Comparison of ENCODE assay signal across 9 mouse cellular contexts in the genomic region with DNA sequence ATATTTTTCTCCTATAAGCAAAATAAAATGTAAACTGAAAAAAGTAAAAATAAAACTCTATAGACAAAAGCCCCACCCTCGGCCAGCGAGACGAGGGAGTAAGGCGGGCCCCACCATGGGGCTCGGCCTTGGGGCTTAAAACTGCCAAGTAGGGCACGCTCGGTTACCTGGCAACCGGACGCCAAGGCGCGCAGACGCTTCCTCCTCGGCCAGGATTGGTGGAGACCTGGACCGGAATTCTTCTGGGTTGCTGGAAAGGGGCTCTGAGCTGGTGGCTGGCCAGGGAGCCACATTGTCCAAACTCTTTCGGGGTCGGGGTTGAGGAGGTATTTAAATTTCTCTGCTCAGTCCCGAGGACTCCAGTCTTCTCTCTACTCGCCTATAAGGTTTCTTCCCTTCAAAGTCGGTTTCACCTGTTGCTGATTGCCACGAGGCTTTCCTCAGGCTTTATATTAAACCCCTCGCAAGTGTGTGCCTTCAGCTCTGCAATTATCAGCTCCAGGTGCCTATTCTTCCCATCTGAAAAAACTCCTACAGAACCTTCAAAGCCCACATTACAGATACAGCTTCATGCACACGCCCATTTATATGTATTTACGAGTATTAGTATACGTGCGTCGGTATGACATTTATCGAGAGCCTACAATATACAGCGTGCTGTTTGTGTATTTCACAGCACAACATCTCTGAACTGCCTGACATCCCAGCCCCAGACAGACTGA. TPM values are rescaled to one million over a fixed set of nuclear protein-coding genes. Genes with fewer than 3 reads are reported as not detected.
DNase-seq lines count a peak whose midpoint lies in the region; ATAC-seq and TF ChIP-seq lines count a peak whose summit lies in the region.
"Had no signal": no experiment of that assay in that cellular context is flagged by ENCODE, and none has a peak within 500 bp of the region (broad histone marks: within the 10 kb centered on the region; RNA-seq: fewer than 3 reads in every experiment).

A gene (minus strand): TSS at position 137 of the 722 bp plus-strand sequence.

- peak within 1 kb of the TSS; percentile 71 for H3K27ac ChIP-seq in ES-Bruce4 (ENCODE audit: insufficient read depth, low read length)
- peak within 1 kb of the TSS; percentile 54; the same call in 1 of the 2 replicates for H3K27ac ChIP-seq in limb, embryonic 15.5 days
- H3K27ac ChIP-seq in midbrain, postnatal 0 days (ENCODE audit: low read depth, low read length): no peak within 1 kb of the TSS

- H3K9me3 ChIP-seq in ES-Bruce4 (replicated peaks; ENCODE audit: control insufficient read depth, insufficient read depth, low read length, poor library complexity, severe bottlenecking): no peaks in the 10 kb centered on the region
- H3K9me3 ChIP-seq in limb, embryonic 15.5 days: no peaks in the 10 kb centered on the region
- H3K9me3 ChIP-seq in midbrain, postnatal 0 days (ENCODE audit: low read length): no peaks in the 10 kb centered on the region

- no peaks in the 10 kb centered on the region for H3K4me1 ChIP-seq in ES-Bruce4 (ENCODE audit: control insufficient read depth, insufficient read depth, low read length)
- H3K4me1 ChIP-seq in limb, embryonic 15.5 days: peaks cover 26% of the 10 kb centered on the region
- H3K4me1 ChIP-seq in midbrain, postnatal 0 days (ENCODE audit: insufficient read depth, low read length): peaks cover 13% of the 10 kb centered on the region; the same call in 1 of the 2 replicates

- TF ChIP-seq POLR2A in ES-Bruce4 (IDR thresholded peaks at IDR 0.05; ENCODE audit: insufficient read depth, low read length): no peak

- H3K27me3 ChIP-seq in ES-Bruce4 (ENCODE audit: control insufficient read depth, insufficient read depth, low read length, poor library complexity, severe bottlenecking): no peaks in the 10 kb centered on the region
- no peaks in the 10 kb centered on the region for H3K27me3 ChIP-seq in limb, embryonic 15.5 days
- no peaks in the 10 kb centered on the region for H3K27me3 ChIP-seq in midbrain, postnatal 0 days (ENCODE audit: insufficient read depth, low read length)

- H3K4me2 ChIP-seq in limb, embryonic 15.5 days: peak within 1 kb of the TSS; percentile 35
- H3K4me2 ChIP-seq in midbrain, postnatal 0 days (ENCODE audit: low read depth, low read length, poor library complexity, severe bottlenecking): peak within 1 kb of the TSS; percentile 36

- no peak for TF ChIP-seq CTCF in ES-Bruce4 (IDR thresholded peaks at IDR 0.05; ENCODE audit: low read depth, low read length)
- no peak for TF ChIP-seq CTCF in midbrain, postnatal 0 days (IDR thresholded peaks at IDR 0.05)

- peak; percentile 18 for DNase-seq in c-Kit-positive CD71-negative TER-119-negative erythroid progenitor cells, embryonic 14.5 days (ENCODE audit: low read depth)
- DNase-seq in heart, postnatal 4 days: peak; percentile 15
- DNase-seq in midbrain, postnatal 0 days (ENCODE audit: low spot score): peak; percentile 62
- DNase-seq in T-cell, adult 2 months (ENCODE audit: low spot score): no peak
- no peak for DNase-seq in cerebellum, adult 18-20 months
- DNase-seq in layer of hippocampus, postnatal 14 days (ENCODE audit: low spot score in 2 of 2): no peak

- WGBS in limb, embryonic 15.5 days: 5% methylated on average over 28 of the region's 28 CpGs
- 6% methylated on average over 28 of the region's 28 CpGs for WGBS in midbrain, postnatal 0 days

- no peaks in the 10 kb centered on the region for H3K36me3 ChIP-seq in ES-Bruce4 (ENCODE audit: control insufficient read depth, insufficient read depth, low read length, poor library complexity, severe bottlenecking)
- no peaks in the 10 kb centered on the region for H3K36me3 ChIP-seq in limb, embryonic 15.5 days
- H3K36me3 ChIP-seq in midbrain, postnatal 0 days (ENCODE audit: insufficient read depth, low read length): no peaks in the 10 kb centered on the region

- peak within 1 kb of the TSS; percentile 33 for H3K4me3 ChIP-seq in ES-Bruce4 (ENCODE audit: low read depth, low read length)
- H3K4me3 ChIP-seq in limb, embryonic 15.5 days: peak within 1 kb of the TSS; percentile 13; the same call in 1 of the 2 replicates
- H3K4me3 ChIP-seq in midbrain, postnatal 0 days (ENCODE audit: low read depth, low read length): peak within 1 kb of the TSS; percentile 8; the same call in 1 of the 2 replicates
- H3K4me3 ChIP-seq: myocyte had no signal

- peak within 1 kb of the TSS; percentile 72 for H3K9ac ChIP-seq in ES-Bruce4 (ENCODE audit: low read depth, poor library complexity, severe bottlenecking)
- H3K9ac ChIP-seq in limb, embryonic 15.5 days: no peak within 1 kb of the TSS
- no peak within 1 kb of the TSS for H3K9ac ChIP-seq in midbrain, postnatal 0 days (replicated peaks; ENCODE audit: low read length, poor library complexity, severe bottlenecking)

- TF ChIP-seq EP300 in ES-Bruce4 (IDR thresholded peaks at IDR 0.05; ENCODE audit: insufficient read depth, low read depth, low read length): no peak

- no peak for ATAC-seq in limb, embryonic 15.5 days (ENCODE audit: insufficient number of reproducible peaks, low FRiP score, low TSS enrichment, low read depth)
- ATAC-seq in midbrain, postnatal 0 days (ENCODE audit: low FRiP score): no peak

RNA-seq across cellular contexts. Expression of the gene that starts here (rescaled TPM):
- 2.7 and 3.0 TPM in 2 replicates for polyA plus RNA-seq in ES-Bruce4 (2011; ENCODE audit: insufficient read depth, insufficient read length, low read depth, missing spikeins)
- under 1 TPM in 1 of 2 experiments, not detected in 1; 0.12 TPM for total RNA-seq in heart, postnatal 4 days (2021)
- 1.4 and 1.5 TPM in 2 replicates for polyA plus RNA-seq in limb, embryonic 15.5 days (2015; fragmentation: Nextera tagmentation; extraction: Ambion mirVana)
- 1.8 and 2.2 TPM in 2 replicates for total RNA-seq in midbrain, postnatal 0 days (2014; rRNA removed)
- 2.5 and 2.6 TPM in 2 replicates for polyA plus RNA-seq in midbrain, postnatal 0 days (2015; fragmentation: Nextera tagmentation; extraction: Ambion mirVana)
- total RNA-seq in layer of hippocampus, postnatal 14 days (2021): under 1 TPM; 0.29 to 0.60 TPM

Comparison
In these comparisons a context has a peak if more than half of its experiments do, and no peak if none do; other contexts are left out.
1. Peak in DNase-seq in heart, postnatal 4 days; RNA of the gene not detected or under 1 TPM.
2. DNase-seq: peak in c-Kit-positive CD71-negative TER-119-negative erythroid progenitor cells, embryonic 14.5 days (single experiment) and midbrain, postnatal 0 days (single experiment); none in T-cell, adult 2 months (single experiment), cerebellum, adult 18-20 months (0 of 2) and layer of hippocampus, postnatal 14 days (0 of 2).
3. Peak in every context shown above with its lines, with median percentiles within 50 percentile points of each other: H3K4me3 ChIP-seq.